Mouse (Mus musculus) bone marrow, adult 2 months (tissue): ENCODE data around the gene Slc51b.

Source experiments
- CTCF ChIP-seq: fragments of 200-500 bp; IDR thresholded peaks from 2 replicates; pipeline ENCODE4 v1.5.1; 2011; ENCODE audit warnings: low read length, control low read depth; ENCODE audit not compliant: control insufficient read depth, insufficient read depth
- POLR2A ChIP-seq: fragments of 200-500 bp; IDR thresholded peaks from 2 replicates; pipeline ENCODE4 v1.6.1; 2011; ENCODE audit warnings: low read depth, mild to moderate bottlenecking, control low read depth, low read length, borderline replicate concordance; ENCODE audit not compliant: control insufficient read depth

DNA sequence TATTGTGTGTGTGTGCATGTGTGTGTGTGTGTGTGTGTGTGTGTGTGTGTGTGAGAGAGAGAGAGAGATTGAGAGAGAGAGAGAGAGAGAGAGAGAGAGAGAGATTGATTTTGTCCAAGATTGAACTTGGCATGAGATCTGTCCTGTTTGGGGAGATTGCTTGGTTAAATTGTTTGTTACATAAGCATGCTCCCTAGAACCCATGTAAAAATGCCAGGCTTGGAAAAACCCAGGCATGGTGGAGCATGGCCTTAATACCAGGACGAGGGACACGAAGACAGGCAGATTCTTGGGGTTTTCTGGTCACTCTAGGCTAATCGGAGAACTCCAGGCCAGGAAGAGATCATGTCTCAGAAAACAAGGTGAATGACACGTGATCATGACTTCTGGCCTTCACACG lies 5.2 kb upstream of the Slc51b start:
- no peak for TF ChIP-seq CTCF
- TF ChIP-seq POLR2A = no peak
